Mouse (Mus musculus) liver, adult 2 months (tissue): ENCODE data around the gene Zfp385c.

Experiments used
- CTCF ChIP-seq: fragments of 200-500 bp; IDR thresholded peaks from 2 replicates; pipeline ENCODE4 v1.5.1; 2011; ENCODE audit warnings: low read depth, low read length, control low read depth
- POLR2A ChIP-seq: fragments of 200-500 bp; IDR thresholded peaks from 2 replicates; pipeline ENCODE4 v1.6.1; 2011; ENCODE audit warnings: low read length, control low read depth; ENCODE audit not compliant: insufficient read depth; ENCODE audit errors: extremely low read depth

GRCm38 (mm10) chr11:100603155-100603554 lies 89.1 kb downstream of the Zfp385c start:
- TF ChIP-seq CTCF (no peak), POLR2A (no peak)
